Mouse (Mus musculus): ENCODE results near the gene Rps6ka1. TPM values are rescaled to one million over a fixed set of nuclear protein-coding genes. Genes with fewer than 3 reads are reported as not detected.
"Not testable (repeated sequence)": the region's sequence is repeated elsewhere in the genome, so short reads cannot be mapped to it uniquely, and the experiment has no call there.

Gene Rps6ka1
- 23.6 and 26.6 TPM in 2 replicates for polyA plus RNA-seq (2016; fragmentation: Nextera tagmentation; extraction: Ambion mirVana)

DNA sequence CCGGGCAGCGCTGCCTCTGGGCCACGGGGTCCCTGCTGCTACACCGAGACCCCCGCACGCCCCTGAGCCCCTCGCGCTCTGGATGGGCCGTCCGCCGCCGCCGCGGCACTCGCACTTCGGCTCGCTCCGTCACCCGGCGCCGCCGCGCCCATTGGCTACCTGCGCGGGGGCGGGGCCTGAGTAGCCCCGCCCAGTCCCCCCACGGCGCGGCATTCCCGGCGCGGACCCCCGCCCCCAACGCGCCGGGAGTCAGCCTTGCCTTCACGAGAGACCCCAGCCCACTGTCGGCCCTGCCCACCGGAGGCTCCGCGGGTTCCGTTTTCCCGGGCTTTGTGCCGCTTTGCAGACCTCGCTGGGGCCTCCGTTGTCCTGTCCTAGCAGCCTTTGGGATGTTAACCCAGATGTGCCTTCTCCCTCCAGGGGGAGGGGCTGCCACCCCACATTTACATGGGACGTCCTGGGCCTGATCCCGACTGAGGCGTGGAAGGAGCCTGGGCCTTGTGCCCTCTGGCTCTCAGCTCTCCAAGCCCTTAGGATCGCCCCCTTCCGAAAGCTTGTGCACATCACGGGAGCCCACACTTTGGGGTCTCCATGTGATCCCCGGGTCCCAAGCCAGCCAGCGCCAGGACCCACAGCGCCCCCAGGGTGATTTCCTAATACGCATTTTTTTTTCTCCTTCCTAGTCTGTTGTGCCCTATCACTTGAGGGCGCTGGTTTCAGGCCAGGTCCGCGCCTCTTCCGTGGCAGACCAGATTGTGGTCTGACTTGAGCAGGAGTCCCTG, at the start of gene Rps6ka1:
TSS of gene Rps6ka1 (minus strand) at position 126 of the 782 bp plus-strand sequence.
- under 1% methylated on average over 60 of the region's 61 CpGs for WGBS
- Histone ChIP-seq H3K36me3 (no peaks in the 10 kb centered on the region), H3K4me3 (peak within 1 kb of the TSS; percentile 69), H3K27me3 (peaks cover 15% of the 10 kb centered on the region), H3K4me2 (replicated peaks) (peak within 1 kb of the TSS; percentile 94), H3K9me3 (no peaks in the 10 kb centered on the region), H3K4me1 (peaks cover 15% of the 10 kb centered on the region), H3K27ac (replicated peaks) (peak within 1 kb of the TSS; percentile 74), H3K9ac (replicated peaks) (peak within 1 kb of the TSS; percentile 85)
- ATAC-seq (ENCODE audit: low FRiP score, low read depth), result peak; percentile 92

DNA sequence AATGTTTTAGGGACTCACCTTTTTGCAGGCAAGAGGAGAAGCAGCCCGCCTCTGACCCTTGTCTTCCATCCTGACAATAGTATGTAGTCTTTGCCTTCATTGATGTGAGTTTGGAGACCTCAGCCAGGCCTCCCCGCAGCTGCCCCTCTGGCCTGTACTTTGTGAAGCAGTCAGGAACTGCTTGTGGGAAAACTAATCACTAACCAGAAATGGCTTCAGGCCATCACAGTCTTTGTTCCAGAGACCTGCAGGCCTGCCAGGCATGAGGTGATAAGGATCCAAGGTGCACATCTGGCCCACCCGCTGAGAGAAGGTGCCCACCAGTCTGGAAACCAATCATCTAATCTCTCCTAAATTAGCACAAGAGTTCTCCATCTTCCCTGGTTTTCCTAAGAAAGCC, 44.2 kb upstream of the Rps6ka1 start:
- H3K27me3 ChIP-seq, result no peaks in the 10 kb centered on the region
- H3K27ac ChIP-seq (replicated peaks), result no peak overlapping the region
- no peak overlapping the region for H3K9ac ChIP-seq (replicated peaks)
- H3K9me3 ChIP-seq, result no peaks in the 10 kb centered on the region
- 81% methylated on average over 3 of the region's 3 CpGs for WGBS
- no peaks in the 10 kb centered on the region for H3K4me1 ChIP-seq
- ATAC-seq (ENCODE audit: low FRiP score, low read depth), result no peak
- H3K4me2 ChIP-seq (replicated peaks), result no peak overlapping the region
- no peaks in the 10 kb centered on the region for H3K36me3 ChIP-seq
- no peak overlapping the region for H3K4me3 ChIP-seq

DNA sequence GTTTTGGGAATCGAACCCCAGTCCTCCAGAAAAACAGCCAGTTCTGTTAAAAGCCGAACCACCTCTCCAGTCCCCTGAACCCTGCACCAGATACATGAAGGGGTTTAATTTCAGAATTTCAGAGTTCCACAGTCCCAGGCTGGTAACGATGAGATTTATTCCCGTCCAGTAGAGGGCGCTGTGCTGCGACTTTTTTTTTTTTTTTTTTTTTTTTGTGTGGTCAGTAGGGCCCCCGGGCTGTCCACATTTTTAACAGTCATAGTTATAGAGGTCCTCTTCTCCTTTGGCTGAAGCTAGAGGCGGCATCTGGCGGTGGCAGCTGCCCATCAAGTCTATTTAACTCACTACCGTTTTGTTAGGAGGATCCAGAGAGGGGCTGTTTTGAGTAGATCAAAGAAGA, 43.8 kb upstream of the Rps6ka1 start:
- ATAC-seq (ENCODE audit: low FRiP score, low read depth), result no peak
- H3K9me3 ChIP-seq, result no peaks in the 10 kb centered on the region
- no peak overlapping the region for H3K4me3 ChIP-seq
- no peak overlapping the region for H3K9ac ChIP-seq (replicated peaks)
- whole genome bisulfite sequencing, result 17% methylated on average over 10 of the region's 10 CpGs
- no peaks in the 10 kb centered on the region for H3K4me1 ChIP-seq
- H3K27ac ChIP-seq (replicated peaks), result no peak overlapping the region
- H3K27me3 ChIP-seq, result no peaks in the 10 kb centered on the region
- no peaks in the 10 kb centered on the region for H3K36me3 ChIP-seq
- H3K4me2 ChIP-seq (replicated peaks), result no peak overlapping the region

DNA sequence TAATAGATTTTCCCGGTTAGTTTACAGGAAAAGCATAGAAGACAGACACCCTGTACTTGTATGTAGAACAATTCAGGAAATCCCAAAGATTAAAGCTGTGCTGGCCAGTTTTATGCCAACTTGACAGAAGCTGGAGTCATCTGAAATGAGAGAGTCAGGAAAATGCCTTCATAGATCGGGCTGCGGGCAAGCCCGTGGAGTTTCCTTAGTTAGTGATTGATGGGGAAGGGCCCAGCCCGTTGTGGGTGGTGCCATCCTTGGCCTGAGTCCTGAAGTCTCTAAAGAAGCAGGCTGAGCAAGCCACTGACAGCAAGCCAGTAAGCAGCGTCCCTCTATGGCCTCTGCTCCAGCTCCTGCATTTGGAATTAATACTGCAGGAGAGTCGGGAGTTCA, 41.7 kb upstream of the Rps6ka1 start:
- 60% methylated on average over 7 of the region's 7 CpGs for WGBS
- Histone ChIP-seq H3K36me3 (no peaks in the 10 kb centered on the region), H3K4me3 (no peak overlapping the region), H3K27ac (replicated peaks) (no peak overlapping the region), H3K9me3 (no peaks in the 10 kb centered on the region), H3K27me3 (no peaks in the 10 kb centered on the region), H3K9ac (replicated peaks) (no peak overlapping the region), H3K4me2 (replicated peaks) (no peak overlapping the region), H3K4me1 (no peaks in the 10 kb centered on the region)
- ATAC-seq (ENCODE audit: low FRiP score, low read depth), result no peak

DNA sequence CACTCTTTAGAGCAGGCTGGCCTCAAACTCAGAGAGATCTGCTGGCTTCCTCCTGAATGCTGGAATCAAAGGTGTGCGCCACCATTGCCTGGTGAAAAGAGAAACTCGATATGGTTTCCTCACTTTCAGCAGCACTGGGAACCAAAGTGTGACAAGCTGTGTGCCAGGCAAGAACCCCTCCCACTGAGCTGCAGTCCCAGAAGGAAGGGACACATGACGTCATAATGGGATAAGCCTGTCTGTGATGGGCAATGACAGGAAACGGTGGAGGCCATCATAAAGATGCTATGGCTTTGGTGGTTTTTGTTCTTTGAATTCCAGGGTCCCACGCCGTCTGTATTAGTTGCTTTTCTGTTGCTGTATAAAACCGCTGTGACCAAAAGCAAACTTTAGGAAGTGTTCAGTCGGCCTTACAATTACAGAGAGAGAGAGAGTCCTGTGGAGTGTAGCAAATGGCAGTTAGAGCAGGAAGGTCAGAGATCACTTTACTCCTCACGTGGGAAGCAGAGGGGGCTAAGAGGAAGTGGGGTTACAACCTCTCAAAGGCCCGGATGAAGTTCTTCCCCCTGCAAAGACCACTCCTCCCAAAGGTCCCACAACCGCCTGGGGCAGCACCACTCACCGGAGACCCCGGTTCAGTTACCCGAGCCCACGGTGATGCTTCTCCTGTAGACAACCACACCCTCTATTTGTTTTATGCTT, 41.1 kb upstream of the Rps6ka1 start:
- WGBS, result 63% methylated on average over 15 of the region's 15 CpGs
- Histone ChIP-seq H3K9me3 (no peaks in the 10 kb centered on the region), H3K4me2 (replicated peaks) (no peak overlapping the region), H3K36me3 (no peaks in the 10 kb centered on the region), H3K4me3 (no peak overlapping the region), H3K27me3 (no peaks in the 10 kb centered on the region), H3K4me1 (no peaks in the 10 kb centered on the region), H3K9ac (replicated peaks) (no peak overlapping the region), H3K27ac (replicated peaks) (no peak overlapping the region)
- ATAC-seq (ENCODE audit: low FRiP score, low read depth), result no peak

DNA sequence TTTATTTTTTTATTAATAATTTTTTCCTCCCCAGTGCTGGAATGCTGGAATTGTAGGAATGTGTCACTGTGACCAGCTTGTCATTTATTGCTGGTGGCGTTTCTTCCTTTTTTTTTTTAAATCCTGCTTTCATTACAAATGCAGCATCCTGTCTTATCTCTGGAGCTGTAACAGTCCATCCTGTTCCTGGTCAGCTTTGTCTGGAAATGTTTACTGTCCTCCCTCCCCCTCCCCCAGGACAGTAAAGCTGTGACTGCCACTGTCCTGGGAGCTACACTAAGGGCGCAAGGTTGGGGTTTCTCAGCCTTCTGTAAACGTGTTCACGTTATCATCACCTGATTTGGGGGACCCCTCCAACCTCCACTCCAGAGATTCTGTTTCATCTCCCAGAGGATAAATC, 37.6 kb upstream of the Rps6ka1 start:
- WGBS, result 88% methylated on average over 4 of the region's 4 CpGs
- no peak overlapping the region for H3K4me2 ChIP-seq (replicated peaks)
- H3K9ac ChIP-seq (replicated peaks), result no peak overlapping the region

DNA sequence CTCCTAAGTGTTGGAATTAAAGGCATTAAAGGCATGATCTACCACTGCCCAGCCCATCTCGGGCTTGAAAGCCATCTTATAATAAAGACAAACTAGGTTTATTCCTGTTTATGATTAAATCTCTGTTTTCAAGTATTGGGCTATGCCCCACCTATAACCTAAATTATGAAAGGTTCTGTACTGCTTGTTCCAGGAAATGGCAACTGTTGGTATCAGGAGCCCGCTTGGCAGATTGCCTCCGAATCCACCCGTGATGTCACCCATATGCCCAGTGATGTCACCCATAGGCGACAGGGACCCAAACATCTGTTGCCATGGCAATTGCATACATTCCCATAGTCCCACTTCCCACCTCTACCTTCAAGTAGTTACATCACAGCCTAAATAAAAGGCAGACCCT, 36.1 kb upstream of the Rps6ka1 start:
- ATAC-seq (ENCODE audit: low FRiP score, low read depth), result no peak
- 93% methylated on average over 5 of the region's 5 CpGs for WGBS

More for the DNA sequence above, 37.6 kb upstream of the Rps6ka1 start:
- Histone ChIP-seq H3K4me1 (no peaks in the 10 kb centered on the region), H3K4me3 (no peak overlapping the region), H3K36me3 (no peaks in the 10 kb centered on the region), H3K9me3 (no peaks in the 10 kb centered on the region), H3K27me3 (no peaks in the 10 kb centered on the region), H3K27ac (replicated peaks) (no peak overlapping the region)
- ATAC-seq (ENCODE audit: low FRiP score, low read depth), result no peak

DNA sequence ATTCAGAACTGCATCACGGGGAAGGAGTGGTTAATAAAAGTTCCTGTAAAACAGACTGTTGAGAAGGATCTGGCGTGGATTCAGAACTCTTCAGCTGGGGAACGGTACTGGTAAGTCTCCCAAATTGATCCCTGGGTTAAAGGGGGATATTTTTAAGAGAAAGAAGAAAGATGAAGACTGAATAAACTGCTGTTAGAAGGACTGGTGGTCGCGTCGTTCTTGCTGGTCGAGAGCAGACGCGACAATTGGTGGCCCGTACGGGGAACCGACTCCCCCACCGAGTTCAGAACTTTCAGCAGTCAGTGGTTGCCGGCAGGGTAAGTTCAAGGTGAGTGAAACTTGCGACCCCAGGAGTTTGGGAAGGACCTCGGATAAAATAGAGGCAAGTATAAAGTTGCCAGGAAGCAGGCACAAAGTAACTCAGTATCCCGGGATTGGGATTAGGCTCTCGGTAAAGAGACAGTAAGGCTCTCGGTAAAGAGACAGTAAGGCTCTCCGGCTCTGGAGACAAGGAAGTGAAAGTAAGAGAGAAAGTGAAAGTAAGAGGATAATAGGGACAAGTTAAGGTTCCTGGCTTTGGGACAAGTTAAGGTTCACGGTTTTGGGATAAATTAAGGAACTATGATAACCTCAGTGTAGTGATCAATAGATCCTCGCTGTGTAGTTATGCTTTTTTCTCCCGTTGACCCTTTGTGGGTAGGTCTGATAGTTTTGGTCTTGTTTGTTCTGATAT, 30.7 kb upstream of the Rps6ka1 start:
- H3K9ac ChIP-seq (replicated peaks); H3K27me3 ChIP-seq; H3K4me1 ChIP-seq; ATAC-seq (ENCODE audit: low FRiP score, low read depth); H3K9me3 ChIP-seq; H3K4me3 ChIP-seq; H3K36me3 ChIP-seq; H3K4me2 ChIP-seq (replicated peaks); H3K27ac ChIP-seq (replicated peaks): not testable (repeated sequence)
- WGBS, result 87% methylated on average over 23 of the region's 23 CpGs

More for the DNA sequence above, 36.1 kb upstream of the Rps6ka1 start:
- Histone ChIP-seq H3K27me3 (no peaks in the 10 kb centered on the region), H3K27ac (replicated peaks) (no peak overlapping the region), H3K4me2 (replicated peaks) (no peak overlapping the region), H3K9ac (replicated peaks) (no peak overlapping the region), H3K9me3 (no peaks in the 10 kb centered on the region), H3K4me3 (no peak overlapping the region), H3K36me3 (no peaks in the 10 kb centered on the region), H3K4me1 (no peaks in the 10 kb centered on the region)

DNA sequence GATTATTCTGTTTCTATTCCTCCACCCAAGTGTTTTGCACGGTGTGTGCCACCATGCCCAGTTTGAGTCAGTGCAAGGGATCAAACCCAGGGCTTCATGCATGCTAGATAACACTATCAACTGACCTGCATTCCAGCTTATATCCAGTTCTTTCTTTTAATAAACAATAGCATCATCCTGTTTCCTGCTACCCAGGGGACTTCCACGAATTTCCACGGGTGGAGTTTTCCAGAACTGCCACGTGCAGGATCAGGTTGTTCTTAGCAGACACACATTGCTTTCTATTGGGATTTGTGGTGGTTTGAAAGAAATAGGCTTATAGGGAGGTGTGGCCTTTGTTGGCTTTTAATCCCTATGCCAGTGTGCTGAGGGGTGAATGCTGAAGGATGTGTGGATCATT, 24.4 kb upstream of the Rps6ka1 start:
- Histone ChIP-seq H3K4me1 (peaks cover 13% of the 10 kb centered on the region; the same call in 1 of the 2 replicates), H3K27ac (replicated peaks) (no peak overlapping the region), H3K9me3 (no peaks in the 10 kb centered on the region), H3K4me2 (replicated peaks) (no peak overlapping the region), H3K27me3 (no peaks in the 10 kb centered on the region), H3K4me3 (no peak overlapping the region), H3K36me3 (no peaks in the 10 kb centered on the region), H3K9ac (replicated peaks) (no peak overlapping the region)
- 68% methylated on average over 4 of the region's 4 CpGs for WGBS
- ATAC-seq (ENCODE audit: low FRiP score, low read depth), result no peak

DNA sequence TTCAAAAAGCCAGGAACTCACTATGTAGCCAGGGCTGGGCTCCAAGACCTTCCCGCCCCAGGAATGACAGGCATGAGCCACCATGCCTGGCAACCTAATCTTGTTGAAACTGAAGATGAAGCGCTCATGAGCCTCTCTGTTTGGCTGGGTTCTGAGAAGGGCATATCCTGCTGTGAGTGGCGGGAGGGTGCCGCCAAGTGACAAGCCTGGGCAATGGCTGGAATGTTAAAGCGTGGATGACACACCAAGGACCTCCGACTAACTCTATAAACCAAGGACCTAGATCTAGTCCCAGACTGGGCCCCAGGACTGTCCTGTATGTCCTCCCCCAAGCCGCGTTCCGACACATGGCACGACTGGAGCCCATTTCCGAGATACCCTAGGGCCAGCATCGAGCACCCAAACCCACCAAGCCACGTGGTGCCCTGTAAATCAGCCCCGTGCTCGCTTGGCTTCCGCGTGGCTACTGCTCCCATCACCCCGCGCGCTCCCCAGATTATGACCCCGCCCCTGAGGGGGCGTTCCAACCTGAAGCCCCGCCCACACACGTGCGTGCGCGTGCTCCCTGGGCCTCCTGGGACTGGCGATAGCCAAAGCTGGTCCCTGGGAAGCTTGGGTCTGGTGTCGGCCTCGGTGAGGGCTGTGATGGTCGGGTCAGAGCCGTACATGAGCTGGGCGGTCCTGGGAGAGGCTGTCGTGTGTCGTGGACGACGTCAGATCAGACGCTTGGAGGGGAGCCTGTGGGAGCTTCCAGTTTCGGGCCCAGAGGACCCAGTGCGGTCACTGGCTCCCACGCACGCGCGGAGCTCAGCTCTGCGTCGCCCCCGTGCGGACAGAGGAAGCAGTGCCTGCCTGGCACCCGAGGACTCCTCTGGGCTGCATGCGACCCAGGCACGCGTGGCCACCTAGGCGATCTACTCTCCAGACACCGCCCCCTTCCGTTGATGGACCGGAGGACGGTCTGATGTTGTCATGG, 22.9 kb upstream of the Rps6ka1 start:
- Histone ChIP-seq H3K4me1 (peaks cover 13% of the 10 kb centered on the region; the same call in 1 of the 2 replicates), H3K27ac (replicated peaks) (peak overlapping the region; percentile 81), H3K27me3 (no peaks in the 10 kb centered on the region), H3K4me3 (peak overlapping the region; percentile 46), H3K9ac (replicated peaks) (peak overlapping the region; percentile 54), H3K4me2 (replicated peaks) (peak overlapping the region; percentile 57), H3K9me3 (no peaks in the 10 kb centered on the region), H3K36me3 (no peaks in the 10 kb centered on the region)
- ATAC-seq (ENCODE audit: low FRiP score, low read depth), result peak; percentile 97
- under 1% methylated on average over 57 of the region's 57 CpGs for WGBS

DNA sequence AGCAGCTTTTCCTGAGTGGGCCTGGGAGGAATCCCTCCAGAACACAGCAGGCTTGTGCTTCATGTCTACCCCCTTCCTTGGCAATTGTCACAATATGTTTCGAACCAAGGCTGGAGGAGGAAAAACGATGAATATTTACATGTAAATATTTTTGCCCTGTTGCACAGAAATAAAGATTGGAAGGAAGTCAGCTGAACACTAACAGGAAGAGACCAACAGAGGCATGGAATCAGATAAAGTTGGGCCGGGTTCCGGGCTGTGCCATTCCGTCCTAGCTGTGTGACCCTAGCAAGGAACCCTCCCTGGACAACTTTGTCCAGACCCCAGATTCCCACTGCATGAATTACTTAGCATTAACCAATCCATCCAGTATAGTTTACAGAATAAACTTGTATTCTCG, 20.5 kb upstream of the Rps6ka1 start:
- H3K4me2 ChIP-seq (replicated peaks), result no peak overlapping the region
- H3K9me3 ChIP-seq, result no peaks in the 10 kb centered on the region
- H3K27ac ChIP-seq (replicated peaks), result no peak overlapping the region
- WGBS, result 97% methylated on average over 6 of the region's 6 CpGs
- H3K36me3 ChIP-seq, result no peaks in the 10 kb centered on the region
- no peaks in the 10 kb centered on the region for H3K27me3 ChIP-seq
- H3K4me1 ChIP-seq, result peaks cover 13% of the 10 kb centered on the region; the same call in 1 of the 2 replicates
- no peak overlapping the region for H3K4me3 ChIP-seq
- H3K9ac ChIP-seq (replicated peaks), result no peak overlapping the region
- ATAC-seq (ENCODE audit: low FRiP score, low read depth), result no peak

All from midbrain, embryonic 12.5 days (tissue).